Mouse (Mus musculus) frontal cortex, postnatal 10 days (tissue): Measurements from ENCODE around the gene Mov10.
A peak's percentile ranks its signal among the peaks of the same experiment; 100 is the strongest.
"Not testable (repeated sequence)": the region's sequence is repeated elsewhere in the genome, so short reads cannot be mapped to it uniquely, and the experiment has no call there.

Experiments
- DNase-seq, 2 experiments: peaks; one replicate each; pipeline ENCODE4 v3.0.0; 2022; ENCODE audit warnings: low spot score in 2 of 2, mixed read lengths in 1 of 2

The Mov10 gene

GRCm38 (mm10) chr3:104781471-104781903 is 36.9 kb downstream of the Mov10 start, which contains the start of gene Fam19a3:
Gene Fam19a3, minus strand, starts transcription at chr3:104781840.
- no peak for DNase-seq

- DNase-seq: no peak
These were observed 37.6 kb downstream of the Mov10 start, which contains the start of gene Ppm1j for GRCm38 (mm10) chr3:104780561-104781420. Gene Ppm1j, plus strand, starts transcription at chr3:104781056.

- DNase-seq: no peak
These were observed 38.4 kb downstream of the Mov10 start for GRCm38 (mm10) chr3:104779949-104780348.

- DNase-seq: no peak
These were observed 41.0 kb downstream of the Mov10 start for GRCm38 (mm10) chr3:104777342-104777741.

- DNase-seq: no peak
These were observed 45.1 kb downstream of the Mov10 start for GRCm38 (mm10) chr3:104773301-104773700.

GRCm38 (mm10) chr3:104771460-104771859 is 46.9 kb downstream of the Mov10 start:
- DNase-seq: no peak

GRCm38 (mm10) chr3:104770918-104771317 is 47.4 kb downstream of the Mov10 start:
- DNase-seq: no peak

GRCm38 (mm10) chr3:104770035-104770434 is 48.3 kb downstream of the Mov10 start:
- DNase-seq: no peak

- DNase-seq: no peak
These were observed 49.2 kb downstream of the Mov10 start for GRCm38 (mm10) chr3:104769135-104769534.

GRCm38 (mm10) chr3:104767716-104768115 is 50.6 kb downstream of the Mov10 start:
- no peak for DNase-seq

GRCm38 (mm10) chr3:104767141-104767540 is 51.2 kb downstream of the Mov10 start:
- DNase-seq: no peak

- no peak for DNase-seq
These were observed 53.3 kb downstream of the Mov10 start for GRCm38 (mm10) chr3:104765021-104765420.

GRCm38 (mm10) chr3:104762103-104762863 is 56.1 kb downstream of the Mov10 start:
- DNase-seq: not testable (repeated sequence)

- no peak for DNase-seq
These were observed 59.5 kb downstream of the Mov10 start for GRCm38 (mm10) chr3:104758869-104759268.

GRCm38 (mm10) chr3:104758406-104758805 is 60.0 kb downstream of the Mov10 start:
- peak; percentile 23 to 63 for DNase-seq

- DNase-seq: not testable (repeated sequence)
These were observed 65.5 kb downstream of the Mov10 start for GRCm38 (mm10) chr3:104752845-104753244.
